In genomic region chr4:41313722-41314121, GRCm38 (mm10) we compare ENCODE assay signal across 8 mouse cellular contexts. TPM values are rescaled to one million over a fixed set of nuclear protein-coding genes. Genes with fewer than 3 reads are reported as not detected.
DNase-seq lines count a peak whose midpoint lies in the region; ATAC-seq and TF ChIP-seq lines count a peak whose summit lies in the region.

No protein-coding gene starts in this region.

- no peak for TF ChIP-seq POLR2A in kidney, adult 2 months (IDR thresholded peaks at IDR 0.05; ENCODE audit: low read depth, low read length)

- in situ Hi-C loops in Patski (cut with MboI; ENCODE audit: low pct_unique_long_range_greater_than_20kb): no loop called here

- DNase-seq in kidney, adult 2 months: no peak
- DNase-seq in kidney, postnatal 25 days: no peak
- DNase-seq in Patski (ENCODE audit: low read depth, low spot score): no peak
- DNase-seq in forebrain, embryonic 14.5 days (ENCODE audit: low spot score): no peak
- peak; percentile 43 for DNase-seq in liver, embryonic 11.5 days (ENCODE audit: low spot score)
- no peak for DNase-seq in stomach, postnatal 0 days (ENCODE audit: low spot score)
- no peak for DNase-seq in layer of hippocampus, postnatal 36 days

- peak; percentile 5 for ATAC-seq in Patski
- no peak for ATAC-seq in forebrain, embryonic 14.5 days
- ATAC-seq in liver, embryonic 11.5 days (replicated peaks; ENCODE audit: low FRiP score): peak; percentile 29; the same call in 1 of the 2 replicates
- ATAC-seq in stomach, postnatal 0 days (ENCODE audit: low FRiP score, low TSS enrichment): no peak
- ATAC-seq in CD4-positive, CD25-positive, alpha-beta regulatory T cell, adult 4 months: no peak

- peaks cover 10% of the 10 kb centered on the region; the same call in 1 of the 2 replicates for H3K4me1 ChIP-seq in kidney, adult 2 months (ENCODE audit: control insufficient read depth, insufficient read depth, low read length)
- H3K4me1 ChIP-seq in forebrain, embryonic 14.5 days (ENCODE audit: control insufficient read depth, insufficient read depth, low read length): peaks cover 11% of the 10 kb centered on the region
- peaks cover 11% of the 10 kb centered on the region; the same call in 1 of the 2 replicates for H3K4me1 ChIP-seq in liver, embryonic 11.5 days (replicated peaks; ENCODE audit: control insufficient read depth, insufficient read depth, low read length)
- peaks cover 7% of the 10 kb centered on the region; the same call in 1 of the 2 replicates for H3K4me1 ChIP-seq in stomach, postnatal 0 days (replicated peaks; ENCODE audit: control insufficient read depth, insufficient read depth)

- POLR2A ChIA-PET in Patski (lab: Charles Lee): interaction anchor here (0.9 kb wide), 1 partner anchor 40 kb away, joined by 3 read pairs; no protein-coding TSS in a partner anchor

- H3K9ac ChIP-seq in forebrain, embryonic 14.5 days (ENCODE audit: low read length): peak overlapping the region; percentile 98
- H3K9ac ChIP-seq in liver, embryonic 11.5 days (ENCODE audit: low read depth, low read length): peak overlapping the region; percentile 85
- peak overlapping the region; percentile 98 for H3K9ac ChIP-seq in stomach, postnatal 0 days (ENCODE audit: low read length)

- TF ChIP-seq CTCF in kidney, adult 2 months (conservative IDR thresholded peaks at IDR 0.05; ENCODE audit: insufficient read depth, insufficient read length, low read depth, low read length): no peak
- TF ChIP-seq CTCF in Patski (IDR thresholded peaks at IDR 0.05): no peak
- TF ChIP-seq CTCF in stomach, postnatal 0 days (IDR thresholded peaks at IDR 0.05; ENCODE audit: low read depth): no peak

- no peaks in the 10 kb centered on the region for H3K27me3 ChIP-seq in kidney, adult 2 months (replicated peaks; ENCODE audit: control insufficient read depth, insufficient read depth, low read length)
- no peaks in the 10 kb centered on the region for H3K27me3 ChIP-seq in Patski
- no peaks in the 10 kb centered on the region for H3K27me3 ChIP-seq in forebrain, embryonic 14.5 days (replicated peaks; ENCODE audit: control insufficient read depth, insufficient read depth, low read length)
- H3K27me3 ChIP-seq in liver, embryonic 11.5 days (replicated peaks; ENCODE audit: control insufficient read depth, insufficient read depth, low read length): no peaks in the 10 kb centered on the region
- H3K27me3 ChIP-seq in stomach, postnatal 0 days (ENCODE audit: control insufficient read depth, insufficient read depth, low read length): no peaks in the 10 kb centered on the region

- H3K36me3 ChIP-seq in kidney, adult 2 months (ENCODE audit: control insufficient read depth, insufficient read depth, low read length): peaks cover 2% of the 10 kb centered on the region; the same call in 1 of the 2 replicates
- H3K36me3 ChIP-seq in forebrain, embryonic 14.5 days (ENCODE audit: control insufficient read depth, insufficient read depth, low read length): peaks cover 39% of the 10 kb centered on the region
- H3K36me3 ChIP-seq in liver, embryonic 11.5 days (ENCODE audit: control insufficient read depth, insufficient read depth, low read length): peaks cover 18% of the 10 kb centered on the region
- H3K36me3 ChIP-seq in stomach, postnatal 0 days (ENCODE audit: control insufficient read depth, insufficient read depth, low read length): no peaks in the 10 kb centered on the region

- H3K27ac ChIP-seq in kidney, adult 2 months (ENCODE audit: insufficient read depth, low read depth, low read length): peak overlapping the region; percentile 50; the same call in 1 of the 2 replicates
- peak overlapping the region; percentile 86; the same call in 1 of the 2 replicates for H3K27ac ChIP-seq in forebrain, embryonic 14.5 days (ENCODE audit: low read depth, low read length)
- peak overlapping the region; percentile 90 for H3K27ac ChIP-seq in liver, embryonic 11.5 days (ENCODE audit: low read depth, low read length)
- peak overlapping the region; percentile 100 for H3K27ac ChIP-seq in stomach, postnatal 0 days (replicated peaks)

- H3K4me3 ChIP-seq in kidney, adult 2 months (ENCODE audit: insufficient read depth, low read depth, low read length): peak overlapping the region; percentile 78
- peak overlapping the region; percentile 97 for H3K4me3 ChIP-seq in forebrain, embryonic 14.5 days (ENCODE audit: low read depth, low read length)
- H3K4me3 ChIP-seq in liver, embryonic 11.5 days (ENCODE audit: low read depth, low read length): peak overlapping the region; percentile 77
- H3K4me3 ChIP-seq in stomach, postnatal 0 days (ENCODE audit: low read depth, low read length): peak overlapping the region; percentile 76

- no peak for TF ChIP-seq EP300 in stomach, postnatal 0 days (optimal IDR thresholded peaks at IDR 0.05)

- 7% methylated on average over 14 of the region's 14 CpGs for WGBS in kidney, adult 2 months
- 17% methylated on average over 14 of the region's 14 CpGs for WGBS in forebrain, embryonic 14.5 days
- 11% methylated on average over 14 of the region's 14 CpGs for WGBS in liver, embryonic 11.5 days
- 10% methylated on average over 14 of the region's 14 CpGs for WGBS in stomach, postnatal 0 days

- CTCF ChIA-PET in Patski (lab: Charles Lee): interaction anchor here (1.0 to 1.2 kb wide), 2 partner anchors 76 to 126 kb away, joined by 3 read pairs; no protein-coding TSS in a partner anchor

- H3K9me3 ChIP-seq in forebrain, embryonic 14.5 days (replicated peaks; ENCODE audit: control insufficient read depth, low read length): no peaks in the 10 kb centered on the region
- H3K9me3 ChIP-seq in liver, embryonic 11.5 days (ENCODE audit: control insufficient read depth, low read length): no peaks in the 10 kb centered on the region
- H3K9me3 ChIP-seq in stomach, postnatal 0 days (ENCODE audit: control insufficient read depth, low read length): no peaks in the 10 kb centered on the region

- H3K4me2 ChIP-seq in forebrain, embryonic 14.5 days (ENCODE audit: low read length): peak overlapping the region; percentile 92
- H3K4me2 ChIP-seq in liver, embryonic 11.5 days: peak overlapping the region; percentile 93
- peak overlapping the region; percentile 86 for H3K4me2 ChIP-seq in stomach, postnatal 0 days (replicated peaks; ENCODE audit: low read depth)

RNA-seq across cellular contexts. Expression of gene Dcaf12, which starts 1.0 kb away (rescaled TPM):
- polyA plus RNA-seq in kidney, adult 2 months (2012; rRNA removed): 26.3 and 30.9 TPM in 2 replicates
- 25.9 TPM for polyA plus RNA-seq in Patski (2021)
- 53.4 and 64.7 TPM in 2 replicates for polyA plus RNA-seq in forebrain, embryonic 14.5 days (2014; fragmentation: Nextera tagmentation; extraction: Ambion mirVana)
- 50.8 and 53.4 TPM in 2 replicates for polyA plus RNA-seq in liver, embryonic 11.5 days (2014; fragmentation: Nextera tagmentation; extraction: Ambion mirVana)
- polyA plus RNA-seq in stomach, postnatal 0 days (2015; fragmentation: Nextera tagmentation; extraction: Ambion mirVana): 32.3 and 32.4 TPM in 2 replicates
- 10 to 100 TPM; 46.7 to 47.2 TPM for total RNA-seq in layer of hippocampus, postnatal 36 days (2021)
- 10 to 100 TPM; 27.5 to 30.8 TPM for polyA plus RNA-seq in CD4-positive, CD25-positive, alpha-beta regulatory T cell, adult 4 months (2017; shearing (Covaris generic))

RNA-seq across cellular contexts. Expression of gene Ubap1, which starts 35.1 kb away (rescaled TPM):
- 38.8 and 40.4 TPM in 2 replicates for polyA plus RNA-seq in kidney, adult 2 months (2012; rRNA removed)
- 42.6 TPM for polyA plus RNA-seq in Patski (2021)
- 59.6 and 74.9 TPM in 2 replicates for polyA plus RNA-seq in forebrain, embryonic 14.5 days (2014; fragmentation: Nextera tagmentation; extraction: Ambion mirVana)
- 37.1 and 38.3 TPM in 2 replicates for polyA plus RNA-seq in liver, embryonic 11.5 days (2014; fragmentation: Nextera tagmentation; extraction: Ambion mirVana)
- 42.0 and 47.7 TPM in 2 replicates for polyA plus RNA-seq in stomach, postnatal 0 days (2015; fragmentation: Nextera tagmentation; extraction: Ambion mirVana)
- 10 to 100 TPM; 40.7 to 42.0 TPM for total RNA-seq in layer of hippocampus, postnatal 36 days (2021)
- polyA plus RNA-seq in CD4-positive, CD25-positive, alpha-beta regulatory T cell, adult 4 months (2017; shearing (Covaris generic)): 10 to 100 TPM; 36.3 to 40.4 TPM

RNA-seq across cellular contexts. Expression of gene Ubap2, which starts 38.8 kb away (rescaled TPM):
- polyA plus RNA-seq in kidney, adult 2 months (2012; rRNA removed): 38.9 and 39.3 TPM in 2 replicates
- 54.1 TPM for polyA plus RNA-seq in Patski (2021)
- polyA plus RNA-seq in forebrain, embryonic 14.5 days (2014; fragmentation: Nextera tagmentation; extraction: Ambion mirVana): 41.7 and 51.2 TPM in 2 replicates
- 82.8 and 85.6 TPM in 2 replicates for polyA plus RNA-seq in liver, embryonic 11.5 days (2014; fragmentation: Nextera tagmentation; extraction: Ambion mirVana)
- 17.9 and 19.5 TPM in 2 replicates for polyA plus RNA-seq in stomach, postnatal 0 days (2015; fragmentation: Nextera tagmentation; extraction: Ambion mirVana)
- 10 to 100 TPM; 41.7 to 47.6 TPM for total RNA-seq in layer of hippocampus, postnatal 36 days (2021)
- polyA plus RNA-seq in CD4-positive, CD25-positive, alpha-beta regulatory T cell, adult 4 months (2017; shearing (Covaris generic)): 10 to 100 TPM; 16.0 to 19.6 TPM

Comparison
In these comparisons a context has a peak if more than half of its experiments do, and no peak if none do; other contexts are left out.
1. H3K27ac ChIP-seq: peak in every context shown above with its lines; median percentile 100 in stomach, postnatal 0 days; 90 in liver, embryonic 11.5 days; 86 in forebrain, embryonic 14.5 days; 50 in kidney, adult 2 months.
2. ATAC-seq: peak in Patski (single experiment) and liver, embryonic 11.5 days (single experiment); none in forebrain, embryonic 14.5 days (single experiment), stomach, postnatal 0 days (single experiment) and CD4-positive, CD25-positive, alpha-beta regulatory T cell, adult 4 months (single experiment).
3. Peak in every context shown above with its lines, with median percentiles within 50 percentile points of each other: H3K4me3 ChIP-seq, H3K4me2 ChIP-seq and H3K9ac ChIP-seq.